In genomic region chr10:79723692-79724091, GRCm38 (mm10) we compare ENCODE assay signal across 27 mouse cellular contexts. TPM values are rescaled to one million over a fixed set of nuclear protein-coding genes. Genes with fewer than 3 reads are reported as not detected.
"Had no signal": no experiment of that assay in that cellular context is flagged by ENCODE, and none has a peak within 500 bp of the region (broad histone marks: within the 10 kb centered on the region; RNA-seq: fewer than 3 reads in every experiment).

No protein-coding gene starts in this region.

- H3K9ac ChIP-seq: hindbrain, embryonic 12.5 days; hindbrain, embryonic 14.5 days; intestine, embryonic 15.5 days; limb, embryonic 12.5 days; liver, embryonic 13.5 days; liver, embryonic 15.5 days had no signal

- ATAC-seq: inflammation-experienced regulatory T-cells, adult 6 months; intestine, embryonic 15.5 days; intestine, postnatal 0 days had no signal

- H3K4me3 ChIP-seq: gastrocnemius, adult 2 months; heart, embryonic 10.5 days; hindbrain, embryonic 10.5 days; hindbrain, embryonic 12.5 days; intestine, embryonic 15.5 days; left cerebral cortex, adult 2 months; limb, embryonic 10.5 days; limb, embryonic 12.5 days; liver, embryonic 13.5 days; liver, embryonic 15.5 days had no signal

- DNase-seq: gastrocnemius, adult 2 months; gastrocnemius, postnatal 10 days; gastrocnemius, postnatal 25 days; kidney, adult 18-20 months; kidney, adult 8-10 months; kidney, postnatal 10 days; kidney, postnatal 25 days; kidney, postnatal 4 days; liver; liver, embryonic 13.5 days had no signal

- H3K27me3 ChIP-seq: intestine, embryonic 15.5 days had no signal

- H3K4me2 ChIP-seq: hindbrain, embryonic 12.5 days; hindbrain, embryonic 14.5 days; intestine, embryonic 15.5 days; limb, embryonic 12.5 days; liver, embryonic 11.5 days; liver, embryonic 13.5 days; liver, embryonic 15.5 days had no signal

- H3K9me3 ChIP-seq: hindbrain, embryonic 12.5 days; intestine, embryonic 15.5 days; limb, embryonic 10.5 days; liver, embryonic 15.5 days had no signal

- H3K4me1 ChIP-seq: hindbrain, embryonic 12.5 days; intestine, embryonic 15.5 days; limb, embryonic 12.5 days; liver, embryonic 13.5 days; liver, embryonic 15.5 days had no signal

- H3K36me3 ChIP-seq: heart, embryonic 10.5 days; hindbrain, embryonic 10.5 days; hindbrain, embryonic 12.5 days; intestine, embryonic 15.5 days; limb, embryonic 10.5 days; limb, embryonic 12.5 days; liver, embryonic 13.5 days; liver, embryonic 15.5 days had no signal

- H3K27ac ChIP-seq: gastrocnemius, adult 2 months; heart, embryonic 10.5 days; hindbrain, embryonic 10.5 days; hindbrain, embryonic 12.5 days; hindbrain, embryonic 14.5 days; intestine, embryonic 15.5 days; limb, embryonic 10.5 days; limb, embryonic 12.5 days; liver, embryonic 13.5 days; liver, embryonic 15.5 days had no signal

RNA-seq across cellular contexts. Expression of gene Hcn2, which starts 7.3 kb away (rescaled TPM):
- polyA plus RNA-seq: heart, embryonic 10.5 days; heart, embryonic 16.5 days; inflammation-experienced regulatory T-cells, adult 6 months; liver, embryonic 11.5 days; liver, embryonic 13.5 days had no signal

RNA-seq across cellular contexts. Expression of gene Fgf22, which starts 31.2 kb away (rescaled TPM):
- total RNA-seq: gastrocnemius, adult 2 months; gastrocnemius, postnatal 10 days; gastrocnemius, postnatal 25 days; gastrocnemius, postnatal 4 days; granulocyte monocyte progenitor cell, adult 5-6 weeks; heart, adult 18-20 months; heart, postnatal 25 days had no signal
- polyA plus RNA-seq: intestine, postnatal 0 days; liver, embryonic 11.5 days; liver, embryonic 13.5 days; liver, embryonic 15.5 days had no signal

RNA-seq across cellular contexts. Expression of gene Gzmm, which starts 34.9 kb away (rescaled TPM):
- total RNA-seq: granulocyte monocyte progenitor cell, adult 5-6 weeks had no signal
